Mouse (Mus musculus): ENCODE results near the gene Gab3.
"Not testable (repeated sequence)": the region's sequence is repeated elsewhere in the genome, so short reads cannot be mapped to it uniquely, and the experiment has no call there.

The Gab3 gene

DNA sequence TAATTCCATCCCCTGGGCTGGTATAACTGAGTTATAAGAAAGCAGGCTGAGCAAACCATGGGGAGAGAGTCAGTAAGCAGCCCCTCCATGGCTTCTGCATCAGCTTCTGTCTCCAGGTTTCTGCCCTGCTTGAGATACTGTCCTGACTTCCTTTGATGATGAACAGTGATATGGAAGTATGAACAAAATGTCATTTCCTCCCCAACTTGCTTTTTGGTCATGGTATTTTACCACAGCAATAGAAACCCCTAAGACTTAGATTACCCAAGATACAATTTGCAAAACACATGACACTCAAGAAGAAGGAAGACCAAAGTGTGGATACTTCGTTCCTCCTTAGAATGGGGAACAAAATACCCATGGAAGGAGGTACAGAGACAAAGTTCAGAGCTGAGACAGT is 51.2 kb downstream of the Gab3 start:
- DNase-seq (ENCODE audit: low read depth), result not testable (repeated sequence)

- no peak for DNase-seq (ENCODE audit: low read depth)
Observed at GRCm38 (mm10) chrX:74983734-74984133, 101.5 kb downstream of the Gab3 start.

- DNase-seq (ENCODE audit: low read depth), result not testable (repeated sequence)
Observed at GRCm38 (mm10) chrX:74962899-74963298, 122.4 kb downstream of the Gab3 start.

DNA sequence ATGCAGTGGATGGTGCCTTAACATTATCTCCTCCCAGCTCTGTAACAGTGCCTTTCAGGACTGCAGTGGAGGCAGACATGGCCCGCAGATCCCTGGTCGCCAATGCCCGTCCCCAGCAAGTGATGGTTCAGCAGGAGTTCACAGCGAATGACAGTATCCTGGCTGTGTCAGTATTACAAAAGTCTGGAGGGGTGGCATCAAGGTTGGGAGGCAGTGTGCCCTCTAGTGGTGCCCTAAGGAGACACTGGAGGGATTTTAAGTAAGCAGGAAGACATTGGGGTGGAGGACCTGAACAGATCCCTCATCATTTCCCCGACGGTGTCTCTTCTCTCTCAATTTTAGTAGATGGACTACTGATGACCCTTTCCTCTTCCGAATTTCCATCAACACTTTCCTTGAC is 126.1 kb downstream of the Gab3 start:
- not testable (repeated sequence) for DNase-seq (ENCODE audit: low read depth)
